Mouse (Mus musculus) kidney, postnatal 0 days (tissue): ENCODE data around the gene Dip2b. TPM values are rescaled to one million over a fixed set of nuclear protein-coding genes. Genes with fewer than 3 reads are reported as not detected.

Experiments used
- ATAC-seq: fragments of 200-750 bp; cut with Nextera tagmentation; replicated peaks from 2 replicates; pipeline ENCODE4 v1.8.0; 2017; ENCODE audit warnings: low read depth, moderate number of reproducible peaks, moderate TSS enrichment, moderate library complexity; ENCODE audit not compliant: low FRiP score
- DNase-seq: peaks from one replicate; pipeline ENCODE4 v3.0.0-alpha.2; 2016; ENCODE audit warnings: low spot score
- H3K27ac ChIP-seq: fragments of 300-500 bp; sonication (generic); 2 replicates; pipeline ENCODE4 v1.5.1; 2014; ENCODE audit warnings: mild to moderate bottlenecking
- H3K27me3 ChIP-seq: fragments of 300-500 bp; sonication (generic); 2 replicates; pipeline ENCODE4 v1.6.1; 2014; ENCODE audit warnings: low read length, mixed read lengths; ENCODE audit not compliant: insufficient read depth
- H3K36me3 ChIP-seq: fragments of 300-500 bp; sonication (generic); 2 replicates; pipeline ENCODE4 v1.6.1; 2014; ENCODE audit warnings: low read length, mixed read lengths; ENCODE audit not compliant: insufficient read depth
- H3K4me1 ChIP-seq: fragments of 300-500 bp; sonication (generic); replicated peaks from 2 replicates; pipeline ENCODE4 v1.6.1; 2014; ENCODE audit warnings: antibody characterized with exemption, low read length, mixed read lengths; ENCODE audit not compliant: insufficient read depth
- H3K4me2 ChIP-seq: fragments of 300-500 bp; sonication (generic); 2 replicates; pipeline ENCODE4 v1.6.1; 2014; ENCODE audit warnings: mild to moderate bottlenecking, low read length, moderate library complexity, mixed read lengths
- H3K4me3 ChIP-seq: fragments of 300-500 bp; sonication (generic); replicated peaks from 2 replicates; pipeline ENCODE4 v1.5.1; 2014; ENCODE audit warnings: low read depth, low read length
- H3K9ac ChIP-seq: fragments of 300-500 bp; sonication (generic); 2 replicates; pipeline ENCODE4 v1.6.1; 2014; ENCODE audit warnings: low read depth, low read length
- H3K9me3 ChIP-seq: fragments of 300-500 bp; sonication (generic); replicated peaks from 2 replicates; pipeline ENCODE4 v1.6.1; 2016; ENCODE audit warnings: low read length, inconsistent platforms, mixed read lengths
- CTCF ChIP-seq: IDR thresholded peaks from 2 replicates; pipeline ENCODE4 v1.5.1; 2016; ENCODE audit warnings: antibody characterized with exemption, low read depth, mild to moderate bottlenecking, moderate library complexity
- WGBS: fragments of 180-500 bp; shearing (Covaris S2); extraction: QIAGEN DNeasy Blood & Tissue Kit; methylation state at CpG from one replicate; pipeline ENCODE4 v1.1.7; 2014; 5-methylcytosine and 5-hydroxymethylcytosine counted together
- polyA plus RNA-seq: library from polyadenylated mRNA; unstranded; fragments of >200 nt; fragmentation: Nextera tagmentation; extraction: Ambion mirVana; gene quantifications from 2 replicates; pipeline ENCODE4 v1.2.1, GENCODE M21; 2015

Dip2b gene
- polyA plus RNA-seq, 1 experiment from 2014 or later: 4.9 TPM

DNA sequence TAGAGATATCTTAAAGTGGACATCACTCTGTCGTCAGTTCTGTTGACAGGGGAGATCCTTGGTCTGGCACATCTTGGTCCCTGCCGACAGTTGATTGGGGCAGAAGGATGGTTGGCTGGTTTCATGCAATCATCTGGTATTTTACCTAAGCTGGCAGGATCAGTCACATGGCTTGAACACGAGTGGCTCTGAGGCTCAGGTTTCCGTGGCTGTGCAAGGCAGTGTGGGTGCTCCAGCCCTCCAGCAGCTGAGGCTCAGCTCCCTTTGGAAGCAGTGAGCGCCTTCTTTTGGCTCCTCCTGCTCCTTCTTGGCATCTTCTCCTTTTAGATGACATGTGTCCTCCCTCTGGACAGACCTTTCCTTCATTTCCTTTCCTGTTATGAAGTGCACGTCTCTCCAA, 7.1 kb downstream of the Dip2b start:
- ATAC-seq: no peak
- no peak for TF ChIP-seq CTCF
- Histone ChIP-seq H3K4me3 (no peak overlapping the region), H3K9ac (no peak overlapping the region), H3K4me2 (no peak overlapping the region), H3K27ac (no peak overlapping the region), H3K27me3 (no peaks in the 10 kb centered on the region), H3K9me3 (no peaks in the 10 kb centered on the region), H3K36me3 (0 out of 2 replicates have a peak, but pooled peaks cover 5% of the 10 kb centered on the region), H3K4me1 (peaks cover 17% of the 10 kb centered on the region; the same call in 1 of the 2 replicates)
- 44% methylated on average over 6 of the region's 6 CpGs for WGBS
- DNase-seq: no peak

- Histone ChIP-seq H3K4me1 (peaks cover 12% of the 10 kb centered on the region; the same call in 1 of the 2 replicates), H3K4me2 (no peak overlapping the region), H3K4me3 (no peak overlapping the region), H3K9me3 (no peaks in the 10 kb centered on the region), H3K9ac (no peak overlapping the region), H3K27me3 (no peaks in the 10 kb centered on the region), H3K27ac (no peak overlapping the region), H3K36me3 (0 out of 2 replicates have a peak, but pooled peaks cover 5% of the 10 kb centered on the region)
- TF ChIP-seq CTCF: no peak
- no peak for ATAC-seq
- 84% methylated on average over 7 of the region's 7 CpGs for WGBS
- no peak for DNase-seq
These were observed 11.1 kb downstream of the Dip2b start for GRCm38 (mm10) chr15:100049496-100050087.

DNA sequence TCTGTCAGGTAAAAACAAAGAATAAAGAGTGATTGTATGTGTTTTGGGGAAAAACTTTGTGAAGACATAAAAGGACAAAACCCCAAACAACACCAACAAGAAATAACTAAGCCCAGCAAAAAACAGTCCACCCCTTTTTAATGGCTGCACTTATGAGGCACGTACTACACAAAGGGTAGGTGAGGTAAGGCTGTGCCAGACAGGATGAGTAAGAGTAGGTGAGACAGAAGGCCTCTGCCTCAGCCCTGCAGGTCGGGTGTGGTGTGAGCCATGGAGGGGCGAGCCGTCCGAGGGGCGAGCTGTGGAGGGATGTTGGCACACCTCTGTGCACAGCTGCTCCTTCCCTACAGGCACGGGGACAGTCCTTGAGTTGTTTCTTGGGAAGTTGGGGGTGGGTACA, 12.5 kb downstream of the Dip2b start:
- Histone ChIP-seq H3K36me3 (0 out of 2 replicates have a peak, but pooled peaks cover 5% of the 10 kb centered on the region), H3K27ac (no peak overlapping the region), H3K4me3 (no peak overlapping the region), H3K9me3 (no peaks in the 10 kb centered on the region), H3K27me3 (no peaks in the 10 kb centered on the region), H3K9ac (no peak overlapping the region), H3K4me2 (no peak overlapping the region), H3K4me1 (peaks cover 6% of the 10 kb centered on the region; the same call in 1 of the 2 replicates)
- DNase-seq: no peak
- TF ChIP-seq CTCF: no peak
- no peak for ATAC-seq
- WGBS: 71% methylated on average over 7 of the region's 7 CpGs

DNA sequence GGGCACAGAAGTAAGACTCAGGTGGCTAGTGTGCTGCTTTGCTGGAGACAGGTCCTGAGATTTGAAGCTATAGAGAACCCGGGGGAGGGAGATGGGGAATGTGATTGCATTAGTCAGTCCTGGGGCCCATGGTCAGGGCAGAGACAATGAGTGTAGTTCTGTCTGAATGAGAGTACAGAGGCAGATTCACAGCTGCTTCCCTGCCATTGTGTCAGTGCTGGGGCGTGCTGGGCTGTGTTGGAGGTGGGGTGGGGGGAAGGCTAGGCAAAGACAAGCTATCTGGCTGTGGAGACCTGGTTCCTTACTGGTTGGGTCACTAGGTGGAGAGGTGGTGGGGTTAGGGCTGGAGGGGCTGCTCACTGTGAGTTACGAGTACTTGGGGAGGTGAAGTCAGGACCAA, 14.3 kb downstream of the Dip2b start:
- Histone ChIP-seq H3K4me1 (no peaks in the 10 kb centered on the region), H3K9me3 (no peaks in the 10 kb centered on the region), H3K9ac (no peak overlapping the region), H3K27ac (no peak overlapping the region), H3K36me3 (0 out of 2 replicates have a peak, but pooled peaks cover 5% of the 10 kb centered on the region), H3K4me2 (no peak overlapping the region), H3K4me3 (no peak overlapping the region), H3K27me3 (no peaks in the 10 kb centered on the region)
- DNase-seq: no peak
- no peak for TF ChIP-seq CTCF
- ATAC-seq: no peak
- WGBS: 24% methylated on average over 3 of the region's 3 CpGs

GRCm38 (mm10) chr15:100056397-100056908, 18.0 kb downstream of the Dip2b start:
- Histone ChIP-seq H3K4me2 (no peak overlapping the region), H3K36me3 (no peaks in the 10 kb centered on the region), H3K4me3 (no peak overlapping the region), H3K4me1 (no peaks in the 10 kb centered on the region), H3K27ac (no peak overlapping the region), H3K9ac (no peak overlapping the region), H3K27me3 (no peaks in the 10 kb centered on the region), H3K9me3 (no peaks in the 10 kb centered on the region)
- WGBS: 60% methylated on average over 7 of the region's 7 CpGs
- TF ChIP-seq CTCF: no peak
- DNase-seq: no peak
- ATAC-seq: no peak

DNA sequence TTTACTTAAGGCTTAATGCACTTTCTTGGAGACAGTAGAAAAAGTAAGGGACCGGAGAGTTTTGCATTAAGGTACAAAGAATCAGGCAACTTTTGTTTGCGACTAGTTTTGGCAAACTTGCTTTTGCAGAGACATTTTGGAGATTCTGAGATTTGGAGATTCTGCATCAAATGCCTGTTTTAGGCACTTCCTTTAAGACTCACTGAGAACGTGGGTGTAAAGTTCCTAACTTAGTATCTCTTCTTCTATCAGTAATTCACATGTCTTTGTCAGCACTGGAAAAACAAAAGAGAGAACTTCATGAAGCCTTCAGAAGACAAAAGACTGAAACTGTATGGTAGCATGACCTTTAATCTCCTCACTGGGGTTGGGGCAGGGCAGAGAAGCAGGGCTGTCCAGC, 19.2 kb downstream of the Dip2b start:
- no peak overlapping the region for H3K4me2 ChIP-seq
- no peak overlapping the region for H3K9ac ChIP-seq
- no peaks in the 10 kb centered on the region for H3K9me3 ChIP-seq
- no peak for DNase-seq
- no peak overlapping the region for H3K4me3 ChIP-seq
- no peak for ATAC-seq
- no peaks in the 10 kb centered on the region for H3K4me1 ChIP-seq
- TF ChIP-seq CTCF: no peak
- WGBS: 83% methylated on average over 3 of the region's 3 CpGs
- H3K36me3 ChIP-seq: no peaks in the 10 kb centered on the region
- no peak overlapping the region for H3K27ac ChIP-seq
- H3K27me3 ChIP-seq: no peaks in the 10 kb centered on the region
